Mouse (Mus musculus) left cerebral cortex, postnatal 4 days (tissue): ENCODE data around the gene Rxfp2. TPM values are rescaled to one million over a fixed set of nuclear protein-coding genes. Genes with fewer than 3 reads are reported as not detected.

ENCODE experiments used
- DNase-seq: peaks from one replicate; pipeline ENCODE4 v3.0.0-alpha.2; 2022
- intact Hi-C: fragments of 180-260 bp; cut with DNase I; formaldehyde crosslinking; loops from one replicate; pipeline ENCODE4 v1.15.1; 2025
- total RNA-seq, 2 experiments: library from RNA; stranded (reverse); gene quantifications; 2 replicates each; pipeline ENCODE4 v1.2.3; 2021

The Rxfp2 gene
- total RNA-seq, 2 experiments from 2014 or later, result 1.4 to 1.5 TPM

- intact Hi-C loops, result no loop called here
- no peak for DNase-seq
These were observed 87.9 kb downstream of the Rxfp2 start for GRCm38 (mm10) chr5:150106358-150106757.

GRCm38 (mm10) chr5:150111236-150111635 is 92.8 kb downstream of the Rxfp2 start:
- intact Hi-C loops, result no loop called here
- no peak for DNase-seq

GRCm38 (mm10) chr5:150114007-150114406 is 95.5 kb downstream of the Rxfp2 start:
- intact Hi-C loops, result no loop called here
- DNase-seq, result peak; percentile 55

GRCm38 (mm10) chr5:150114778-150115177 is 96.3 kb downstream of the Rxfp2 start:
- intact Hi-C loops, result loop anchor here (5.0 kb wide), 1 partner anchor 38 kb away; no protein-coding TSS in a partner anchor
- no peak for DNase-seq

- peak; percentile 84 for DNase-seq
- intact Hi-C loops, result loop anchor here (5.0 kb wide), 1 partner anchor 37 kb away; no protein-coding TSS in a partner anchor
These were observed 97.0 kb downstream of the Rxfp2 start for GRCm38 (mm10) chr5:150115271-150116092.

- intact Hi-C loops, result loop anchor here (5.0 kb wide), 1 partner anchor 36 kb away; no protein-coding TSS in a partner anchor
- DNase-seq, result no peak
These were observed 97.9 kb downstream of the Rxfp2 start for GRCm38 (mm10) chr5:150116216-150116905.

GRCm38 (mm10) chr5:150116906-150117216 is 98.4 kb downstream of the Rxfp2 start:
- intact Hi-C loops, result loop anchor here (5.0 kb wide), 1 partner anchor 35 kb away; no protein-coding TSS in a partner anchor

GRCm38 (mm10) chr5:150118124-150118454 is 99.6 kb downstream of the Rxfp2 start:
- intact Hi-C loops, result loop anchor here (5.0 kb wide), 1 partner anchor 34 kb away; no protein-coding TSS in a partner anchor
- no peak for DNase-seq

More at GRCm38 (mm10) chr5:150116906-150117216, 98.4 kb downstream of the Rxfp2 start:
- DNase-seq, result no peak

GRCm38 (mm10) chr5:150118455-150119241 is 100.2 kb downstream of the Rxfp2 start, which contains the start of gene Fry:
Gene Fry (plus strand): TSS chr5:150118645.
- intact Hi-C loops, result loop anchor here (5.0 kb wide), 1 partner anchor 34 kb away; no protein-coding TSS in a partner anchor
- DNase-seq, result peak; percentile 91

- DNase-seq, result no peak
- intact Hi-C loops, result no loop called here
These were observed 102.2 kb downstream of the Rxfp2 start for GRCm38 (mm10) chr5:150120676-150121075.

- intact Hi-C loops, result no loop called here
- DNase-seq, result no peak
These were observed 103.6 kb downstream of the Rxfp2 start for GRCm38 (mm10) chr5:150122095-150122494.

GRCm38 (mm10) chr5:150122571-150122970 is 104.1 kb downstream of the Rxfp2 start:
- intact Hi-C loops, result no loop called here
- no peak for DNase-seq

- no peak for DNase-seq
- intact Hi-C loops, result no loop called here
These were observed 107.4 kb downstream of the Rxfp2 start for GRCm38 (mm10) chr5:150125920-150126319.

- DNase-seq, result no peak
These were observed 110.0 kb downstream of the Rxfp2 start for GRCm38 (mm10) chr5:150128432-150128831.

GRCm38 (mm10) chr5:150130144-150130543 is 111.7 kb downstream of the Rxfp2 start:
- intact Hi-C loops, result no loop called here

More at GRCm38 (mm10) chr5:150128432-150128831, 110.0 kb downstream of the Rxfp2 start:
- intact Hi-C loops, result no loop called here

GRCm38 (mm10) chr5:150131166-150131565 is 112.7 kb downstream of the Rxfp2 start:
- intact Hi-C loops, result no loop called here
- DNase-seq, result no peak

More at GRCm38 (mm10) chr5:150130144-150130543, 111.7 kb downstream of the Rxfp2 start:
- no peak for DNase-seq

Other genes starting within 250 kb of the Rxfp2 start
- 100 to 1,000 TPM; 206 to 207 TPM for gene Fry, start 100.0 kb downstream of the Rxfp2 start, total RNA-seq